Mouse (Mus musculus) liver, adult 2 months (tissue): ENCODE data around the gene Hist2h3c1. TPM values are rescaled to one million over a fixed set of nuclear protein-coding genes. Genes with fewer than 3 reads are reported as not detected.
"Not testable (repeated sequence)": the region's sequence is repeated elsewhere in the genome, so short reads cannot be mapped to it uniquely, and the experiment has no call there.

Source experiments
- DNase-seq: peaks from one replicate; pipeline ENCODE4 v3.0.0-alpha.2; 2011; ENCODE audit warnings: low read depth, low spot score; ENCODE audit errors: extremely low read depth
- H3K27ac ChIP-seq: fragments of 200-500 bp; replicated peaks from 2 replicates; pipeline ENCODE4 v1.5.1; 2012; ENCODE audit warnings: low read depth, mild to moderate bottlenecking, control low read depth, inconsistent platforms, low read length; ENCODE audit not compliant: insufficient read depth
- H3K27me3 ChIP-seq: fragments of 200-500 bp; 2 replicates; pipeline ENCODE4 v1.6.1; 2012; ENCODE audit warnings: mild to moderate bottlenecking, moderate library complexity, low read length, inconsistent platforms; ENCODE audit not compliant: control insufficient read depth, insufficient read depth
- H3K36me3 ChIP-seq: fragments of 200-500 bp; 2 replicates; pipeline ENCODE4 v1.6.1; 2012; ENCODE audit warnings: low read length, inconsistent platforms; ENCODE audit not compliant: control insufficient read depth, insufficient read depth
- H3K4me1 ChIP-seq: fragments of 200-500 bp; 2 replicates; pipeline ENCODE4 v1.6.1; 2011; ENCODE audit warnings: low read length; ENCODE audit not compliant: control insufficient read depth, insufficient read depth
- H3K4me3 ChIP-seq: fragments of 200-500 bp; 2 replicates; pipeline ENCODE4 v1.5.1; 2011; ENCODE audit warnings: low read depth, mild to moderate bottlenecking, control low read depth, low read length, moderate library complexity; ENCODE audit not compliant: insufficient read depth
- H3K79me2 ChIP-seq: fragments of 200-500 bp; 2 replicates; pipeline ENCODE4 v1.6.1; 2012; ENCODE audit warnings: inconsistent platforms, mild to moderate bottlenecking, low read length, moderate library complexity; ENCODE audit not compliant: control insufficient read depth, insufficient read depth
- H3K9ac ChIP-seq: fragments of 200-500 bp; 2 replicates; pipeline ENCODE4 v1.6.1; 2012; ENCODE audit warnings: low read depth, mild to moderate bottlenecking, control low read depth, inconsistent platforms, low read length
- CTCF ChIP-seq: fragments of 200-500 bp; IDR thresholded peaks from 2 replicates; pipeline ENCODE4 v1.5.1; 2011; ENCODE audit warnings: low read depth, low read length, control low read depth
- POLR2A ChIP-seq: fragments of 200-500 bp; IDR thresholded peaks from 2 replicates; pipeline ENCODE4 v1.6.1; 2011; ENCODE audit warnings: low read length, control low read depth; ENCODE audit not compliant: insufficient read depth; ENCODE audit errors: extremely low read depth
- WGBS: fragments of 180-500 bp; shearing (Covaris S2); methylation state at CpG from one replicate; pipeline ENCODE4 v1.1.7; 2018; 5-methylcytosine and 5-hydroxymethylcytosine counted together
- polyA plus RNA-seq: library from polyadenylated mRNA; depleted of rRNA; stranded (reverse); fragments of >200 nt; gene quantifications from 2 replicates; pipeline ENCODE4 v1.2.3, GENCODE M21; 2012
- total RNA-seq: library from RNA; depleted of rRNA; stranded (reverse); fragments of >200 nt; gene quantifications from 2 replicates; pipeline ENCODE4 v1.2.3, GENCODE M21; 2014

The Hist2h3c1 gene
- total and polyA plus RNA-seq, 2 experiments = not detected

GRCm38 (mm10) chr3:96243921-96244572 is 2.4 kb upstream of the Hist2h3c1 start:
- Histone ChIP-seq H3K27ac (peak overlapping the region; percentile 81), H3K27me3 (no peaks in the 10 kb centered on the region), H3K4me1 (peaks cover 10% of the 10 kb centered on the region), H3K79me2 (no peaks in the 10 kb centered on the region), H3K9ac (peak overlapping the region; percentile 45), H3K36me3 (no peaks in the 10 kb centered on the region), H3K4me3 (peak overlapping the region; percentile 60; the same call in 1 of the 2 replicates)
- WGBS = 23% methylated on average over 7 of the region's 7 CpGs
- TF ChIP-seq CTCF (no peak), POLR2A (no peak)
- DNase-seq = peak; percentile 89

- DNase-seq = peak; percentile 83
- H3K36me3 ChIP-seq, H3K27me3 ChIP-seq, H3K4me1 ChIP-seq, H3K79me2 ChIP-seq: not testable (repeated sequence)
- Histone ChIP-seq H3K4me3 (peak within 1 kb of the TSS; percentile 78), H3K9ac (peak within 1 kb of the TSS; percentile 91), H3K27ac (peak within 1 kb of the TSS; percentile 99)
- 0 out of 2 replicates have a peak, but pooled peaks have one; percentile 9 for TF ChIP-seq POLR2A
- WGBS = 0% methylated on average over 21 of the region's 88 CpGs
Measured at GRCm38 (mm10) chr3:96245003-96245886, 1.2 kb upstream of the Hist2h3c1 start, which contains the start of gene Hist2h2aa1. TSS of gene Hist2h2aa1 (plus strand) at chr3:96245497.

- H3K27me3 ChIP-seq, DNase-seq, H3K36me3 ChIP-seq, H3K4me1 ChIP-seq, H3K79me2 ChIP-seq: not testable (repeated sequence)
- peak overlapping the region; percentile 91 for H3K9ac ChIP-seq
- H3K4me3 ChIP-seq = peak overlapping the region; percentile 78
- peak overlapping the region; percentile 82 for H3K27ac ChIP-seq
- 0% methylated on average over 12 of the region's 21 CpGs for WGBS
Measured at GRCm38 (mm10) chr3:96246018-96246417, 467 bp upstream of the Hist2h3c1 start.

- Histone ChIP-seq H3K4me1 (peaks cover 10% of the 10 kb centered on the region), H3K27ac (no peak overlapping the region), H3K27me3 (no peaks in the 10 kb centered on the region), H3K36me3 (no peaks in the 10 kb centered on the region), H3K4me3 (no peak overlapping the region), H3K9ac (no peak overlapping the region), H3K79me2 (no peaks in the 10 kb centered on the region)
- TF ChIP-seq POLR2A = no peak
- TF ChIP-seq CTCF = no peak
- 45% methylated on average over 11 of the region's 11 CpGs for WGBS
- DNase-seq = no peak
Measured at GRCm38 (mm10) chr3:96247356-96248140, 1.1 kb downstream of the Hist2h3c1 start.

- no peak overlapping the region for H3K27ac ChIP-seq
- H3K79me2 ChIP-seq = no peaks in the 10 kb centered on the region
- H3K36me3 ChIP-seq = no peaks in the 10 kb centered on the region
- no peak overlapping the region for H3K9ac ChIP-seq
- DNase-seq = no peak
- WGBS = 60% methylated on average over 6 of the region's 6 CpGs
- peaks cover 8% of the 10 kb centered on the region for H3K4me1 ChIP-seq
- H3K4me3 ChIP-seq = no peak overlapping the region
- no peak for TF ChIP-seq CTCF
- no peak for TF ChIP-seq POLR2A
- no peaks in the 10 kb centered on the region for H3K27me3 ChIP-seq
Measured at GRCm38 (mm10) chr3:96248141-96249033, 1.9 kb downstream of the Hist2h3c1 start.
